Mouse (Mus musculus): ENCODE data around the gene Rpl9-ps1.

The Rpl9-ps1 gene

GRCm38 (mm10) chr11:83645521-83645920 is at the start of gene Rpl9-ps1:
TSS of gene Rpl9-ps1 (minus strand) at chr11:83645621.
- no peak for DNase-seq

DNA sequence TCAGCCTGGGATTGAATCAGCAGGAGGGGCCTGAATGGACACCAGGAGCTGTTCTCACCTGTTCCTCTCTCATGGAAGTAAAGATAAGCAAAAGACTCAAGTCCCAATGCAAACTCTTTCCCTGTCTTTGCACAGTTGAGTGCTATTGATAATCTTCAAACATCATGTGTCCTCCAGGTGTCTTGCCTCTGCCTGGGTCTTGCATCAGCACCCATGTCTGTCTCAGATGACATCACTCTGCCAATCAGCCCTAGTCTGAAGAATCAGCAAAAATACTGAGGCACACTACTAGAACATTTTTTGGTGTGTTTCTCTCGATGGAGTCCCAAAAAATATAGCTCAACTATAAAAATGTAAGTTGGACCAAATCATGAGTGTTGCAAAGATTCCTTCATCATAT is 46.6 kb upstream of the Rpl9-ps1 start:
- no peak for DNase-seq

- DNase-seq, result no peak
Measured at GRCm38 (mm10) chr11:83689918-83690317, 44.5 kb upstream of the Rpl9-ps1 start.

- no peak for DNase-seq
Measured at GRCm38 (mm10) chr11:83675665-83676064, 30.2 kb upstream of the Rpl9-ps1 start.

GRCm38 (mm10) chr11:83671743-83672142 is 26.3 kb upstream of the Rpl9-ps1 start:
- no peak for DNase-seq

DNA sequence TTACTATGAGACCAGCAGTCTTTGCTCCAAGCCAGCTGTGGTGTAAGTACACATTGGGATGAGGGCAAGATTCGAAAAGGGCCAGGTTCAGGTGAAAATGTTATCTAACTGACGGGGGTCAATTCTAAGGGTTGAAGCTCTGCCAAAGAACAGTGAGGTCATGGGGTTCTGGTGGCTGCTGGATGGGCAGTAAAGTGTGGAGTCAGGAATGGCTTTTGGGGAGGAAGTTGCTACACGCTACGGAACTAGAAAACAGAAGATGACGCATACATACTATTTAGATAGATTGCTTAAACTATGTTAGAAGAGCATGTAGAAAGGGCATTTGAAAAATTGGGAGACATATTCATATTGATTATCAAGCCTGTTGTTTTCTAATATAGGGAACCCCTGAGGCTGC is 18.1 kb upstream of the Rpl9-ps1 start:
- DNase-seq, result no peak

GRCm38 (mm10) chr11:83662204-83662603 is 16.8 kb upstream of the Rpl9-ps1 start, which contains the start of gene Ccl4:
TSS of gene Ccl4 (plus strand) at chr11:83662584.
- no peak for DNase-seq

GRCm38 (mm10) chr11:83658797-83659196 is 13.4 kb upstream of the Rpl9-ps1 start:
- no peak for DNase-seq

- no peak for DNase-seq
Measured at GRCm38 (mm10) chr11:83657508-83657907, 12.1 kb upstream of the Rpl9-ps1 start.

DNA sequence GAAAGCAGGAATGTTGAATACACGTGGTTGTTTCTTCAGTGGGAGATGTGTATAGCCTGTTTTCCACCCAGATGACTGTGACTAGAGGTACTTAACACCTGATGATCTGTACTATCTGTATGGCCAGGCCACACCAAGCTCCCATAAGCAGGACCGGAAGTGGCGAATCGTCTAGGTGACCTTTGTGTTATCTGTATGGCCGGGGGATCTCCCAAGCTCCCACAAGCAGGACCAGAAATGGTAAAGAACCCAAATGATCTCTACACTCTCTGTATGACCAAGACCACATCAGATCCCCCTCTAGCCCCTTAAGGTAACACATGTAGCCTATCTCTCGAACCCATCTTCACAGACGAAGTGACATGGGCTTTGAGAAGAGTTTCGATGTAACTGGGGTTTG is 9.2 kb upstream of the Rpl9-ps1 start:
- no peak for DNase-seq

- DNase-seq, result no peak
Measured at GRCm38 (mm10) chr11:83649305-83649841, 4.0 kb upstream of the Rpl9-ps1 start, which contains the start of gene Ccl3. TSS of gene Ccl3 (minus strand) at chr11:83649355.

GRCm38 (mm10) chr11:83646356-83647149 is 1.1 kb upstream of the Rpl9-ps1 start:
- no peak for DNase-seq

DNA sequence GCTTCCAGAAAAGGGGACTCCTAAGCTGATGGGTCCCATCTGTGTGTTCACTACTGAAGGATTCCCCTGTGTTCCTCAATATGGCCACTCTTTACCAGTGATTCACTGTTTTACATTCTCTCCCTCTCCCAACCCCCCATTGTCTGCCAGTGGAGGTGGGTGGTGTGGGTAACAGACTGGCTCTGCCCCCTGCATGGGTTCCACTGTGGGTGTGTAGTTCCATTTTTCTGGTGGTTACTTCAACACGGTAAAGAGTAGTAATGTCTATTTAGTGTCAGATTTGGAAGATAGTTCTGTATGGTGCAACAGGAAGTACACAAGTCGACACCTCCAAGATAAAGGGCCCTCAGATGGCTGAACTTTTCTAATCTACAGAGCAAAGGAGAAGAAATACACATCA is 4.2 kb downstream of the Rpl9-ps1 start:
- no peak for DNase-seq

DNA sequence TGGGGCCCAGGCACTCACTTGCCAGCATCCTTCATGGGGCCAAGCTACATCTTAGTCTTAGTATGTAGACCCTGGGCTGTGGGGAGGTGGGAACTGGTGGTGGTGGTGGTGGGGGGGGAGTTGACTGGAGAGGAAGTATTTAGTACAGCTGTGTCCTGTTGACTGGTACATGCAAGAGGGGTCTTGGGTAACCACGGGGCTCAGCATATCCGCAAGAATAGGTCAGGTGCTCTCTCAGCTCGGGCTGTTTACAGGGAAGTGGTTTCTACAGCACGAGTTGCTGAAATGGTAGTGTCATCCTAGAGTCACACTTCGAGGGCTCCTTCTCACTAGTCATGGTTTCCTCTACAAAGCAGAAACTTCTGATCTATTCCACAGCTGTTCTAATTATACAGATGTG is 5.3 kb downstream of the Rpl9-ps1 start:
- DNase-seq, result peak; percentile 21 to 25

DNA sequence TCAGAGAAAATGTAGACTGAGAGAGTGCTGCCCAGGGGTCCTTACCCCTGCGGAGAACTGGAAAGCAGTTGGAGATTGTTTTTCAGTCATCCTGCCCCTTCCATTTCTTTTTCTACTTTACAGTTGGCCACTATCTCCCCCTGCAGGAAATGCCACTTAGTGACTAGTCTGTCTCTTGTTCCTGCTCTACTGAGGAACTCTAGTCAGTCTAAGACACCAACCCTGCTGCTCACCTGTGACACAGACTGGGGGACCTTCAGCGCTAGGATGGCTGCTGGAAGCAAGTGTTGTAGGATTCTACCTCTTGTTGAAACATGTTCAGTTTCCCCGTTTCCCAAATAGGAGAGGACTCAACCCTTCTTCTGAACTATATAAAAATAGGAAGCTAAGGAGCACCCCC is 5.9 kb downstream of the Rpl9-ps1 start:
- DNase-seq, result peak in 1 of 2 experiments; percentile 32

DNA sequence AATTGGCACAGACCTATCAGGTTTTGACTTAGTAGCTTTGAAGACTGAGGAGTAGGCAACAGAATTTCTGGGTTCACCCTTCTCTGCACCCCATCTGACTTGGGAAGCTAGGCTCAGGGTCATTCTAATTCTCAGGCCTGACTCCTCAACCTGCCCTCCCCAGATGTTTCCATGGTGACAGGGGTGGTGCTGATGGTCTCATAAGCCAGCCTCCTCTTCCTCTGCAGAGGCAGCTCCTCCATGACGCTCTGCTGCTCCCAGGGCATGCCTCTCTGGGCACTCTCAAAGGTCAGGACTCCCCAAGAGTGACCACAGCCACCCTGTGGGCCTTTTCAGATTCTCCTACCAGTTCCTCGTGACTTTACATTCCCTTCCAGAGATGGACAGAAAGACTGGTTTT is 6.5 kb downstream of the Rpl9-ps1 start:
- DNase-seq, result no peak

DNA sequence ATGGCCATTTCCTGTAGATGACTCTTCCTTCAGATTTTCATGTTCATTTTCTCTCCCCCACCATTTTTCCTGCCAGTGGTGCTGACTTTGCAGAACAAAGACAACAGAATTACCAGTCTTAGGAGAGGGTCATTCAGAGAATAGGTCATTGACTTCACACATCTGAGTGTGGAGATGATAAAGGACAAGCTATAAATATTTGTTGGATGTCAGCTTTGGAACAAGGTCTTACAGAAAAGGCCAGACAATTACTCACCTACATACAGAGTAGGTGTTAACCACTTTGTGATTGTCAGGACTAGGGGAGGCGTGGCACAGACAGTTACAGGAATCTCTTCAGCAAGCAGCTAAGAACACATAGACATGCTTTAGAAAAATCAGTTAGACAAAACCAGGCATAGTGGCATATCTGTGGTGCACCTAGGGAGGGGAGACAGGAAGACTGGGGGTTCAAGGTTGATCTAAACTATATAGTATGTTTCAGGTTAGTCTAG is 8.6 kb downstream of the Rpl9-ps1 start:
- no peak for DNase-seq

DNA sequence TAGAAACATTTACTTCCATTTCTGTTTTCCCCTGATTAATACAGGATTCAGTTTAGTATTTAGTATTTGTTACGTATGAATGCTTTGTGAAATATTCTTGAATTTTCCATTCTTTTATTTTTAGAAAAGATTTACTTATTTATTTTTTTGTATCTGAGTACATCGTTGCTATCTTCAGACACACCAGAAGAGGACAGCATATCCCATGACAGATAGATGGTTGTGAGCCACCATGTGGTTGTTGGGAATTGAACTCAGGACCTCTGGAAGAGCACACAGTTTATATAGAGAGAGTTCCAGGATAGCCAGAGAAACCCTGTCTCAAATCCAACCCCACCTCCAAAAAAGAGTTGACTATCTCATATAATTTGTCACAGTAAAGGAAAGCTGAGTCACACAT is 10.5 kb downstream of the Rpl9-ps1 start:
- no peak for DNase-seq

DNA sequence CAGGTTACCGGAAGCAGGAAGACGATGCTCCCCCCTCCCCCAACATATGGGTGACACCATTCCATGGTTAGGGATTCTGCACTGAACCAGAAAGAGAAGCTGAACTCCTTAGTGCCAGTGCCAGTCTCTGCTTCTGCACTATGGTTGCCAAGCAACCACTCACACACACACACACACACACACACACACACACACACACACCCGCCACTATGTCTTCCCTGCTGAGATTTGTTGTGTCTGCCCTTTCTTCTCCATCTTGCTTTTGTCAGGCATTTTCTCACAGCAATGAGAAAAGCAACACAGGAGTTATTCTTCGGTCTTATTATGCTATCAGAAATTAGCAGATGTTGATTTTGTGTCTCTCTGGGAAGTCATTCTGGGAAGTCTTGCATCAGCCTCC is 11.0 kb downstream of the Rpl9-ps1 start:
- no peak for DNase-seq

DNA sequence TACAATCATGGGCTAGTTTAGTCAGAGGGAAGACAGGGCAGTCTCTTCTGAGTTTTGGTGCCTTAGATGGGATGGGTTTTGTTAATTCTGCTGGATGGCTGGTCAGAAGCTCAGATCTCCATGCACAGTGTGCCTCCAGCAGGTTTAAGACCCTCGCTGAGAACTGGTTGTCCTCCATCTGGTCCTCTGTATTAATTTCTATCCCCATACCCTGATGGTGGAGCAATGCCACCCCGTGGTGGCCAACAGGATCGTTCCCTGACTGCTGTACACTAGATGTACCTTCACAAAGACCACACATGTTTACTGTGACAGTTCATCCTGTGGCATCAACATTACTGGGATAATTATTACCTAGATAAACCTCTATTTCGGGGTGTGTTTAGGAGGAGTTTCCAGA is 12.7 kb downstream of the Rpl9-ps1 start:
- peak in 1 of 2 experiments; percentile 38 for DNase-seq

DNA sequence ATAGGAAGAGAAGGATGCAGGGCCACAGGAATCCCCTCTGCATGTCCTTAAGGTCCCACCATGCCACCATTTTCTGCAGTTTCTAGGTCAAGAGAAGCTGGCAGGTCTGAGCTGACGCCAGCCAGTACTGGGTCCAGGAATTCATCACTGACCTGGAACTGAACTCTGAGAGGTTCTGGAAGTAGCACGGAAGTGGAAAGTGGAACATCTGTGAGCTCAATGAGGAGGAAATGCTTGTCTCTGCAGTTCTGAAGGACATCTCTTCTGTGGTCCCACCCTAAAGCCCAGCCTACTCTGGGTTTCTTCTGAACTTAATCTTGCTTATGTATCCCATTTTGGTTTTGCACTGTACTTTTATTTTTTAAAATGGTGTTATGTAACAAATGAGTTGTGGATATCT is 14.4 kb downstream of the Rpl9-ps1 start:
- no peak for DNase-seq

GRCm38 (mm10) chr11:83630630-83631029 is 14.8 kb downstream of the Rpl9-ps1 start:
- DNase-seq, result no peak

DNA sequence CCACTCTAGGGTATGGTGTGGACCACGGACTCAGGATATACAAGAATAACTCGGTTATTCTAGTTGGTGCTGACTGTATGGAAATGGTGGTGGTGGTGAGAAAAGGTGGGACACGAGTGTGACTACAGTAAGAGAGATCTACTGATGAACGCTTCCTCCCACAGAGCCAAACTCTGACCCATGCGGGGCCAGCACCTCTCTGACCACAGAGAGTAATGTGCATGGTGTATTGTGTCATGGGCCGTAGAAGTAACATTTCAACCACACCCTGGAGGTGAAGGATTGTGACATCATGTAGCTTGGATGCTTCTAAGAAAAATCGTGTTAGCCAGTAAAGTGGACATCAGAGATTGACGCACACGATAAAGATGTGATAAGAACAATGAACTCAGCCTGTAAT is 16.6 kb downstream of the Rpl9-ps1 start:
- DNase-seq, result no peak

- DNase-seq, result no peak
Measured at GRCm38 (mm10) chr11:83623586-83623985, 21.8 kb downstream of the Rpl9-ps1 start.
